Mouse (Mus musculus): ENCODE data around the gene Mars. TPM values are rescaled to one million over a fixed set of nuclear protein-coding genes. Genes with fewer than 3 reads are reported as not detected.

Gene Mars
- polyA plus RNA-seq (2015; fragmentation: Nextera tagmentation; extraction: Ambion mirVana) = 82.3 and 96.0 TPM in 2 replicates

DNA sequence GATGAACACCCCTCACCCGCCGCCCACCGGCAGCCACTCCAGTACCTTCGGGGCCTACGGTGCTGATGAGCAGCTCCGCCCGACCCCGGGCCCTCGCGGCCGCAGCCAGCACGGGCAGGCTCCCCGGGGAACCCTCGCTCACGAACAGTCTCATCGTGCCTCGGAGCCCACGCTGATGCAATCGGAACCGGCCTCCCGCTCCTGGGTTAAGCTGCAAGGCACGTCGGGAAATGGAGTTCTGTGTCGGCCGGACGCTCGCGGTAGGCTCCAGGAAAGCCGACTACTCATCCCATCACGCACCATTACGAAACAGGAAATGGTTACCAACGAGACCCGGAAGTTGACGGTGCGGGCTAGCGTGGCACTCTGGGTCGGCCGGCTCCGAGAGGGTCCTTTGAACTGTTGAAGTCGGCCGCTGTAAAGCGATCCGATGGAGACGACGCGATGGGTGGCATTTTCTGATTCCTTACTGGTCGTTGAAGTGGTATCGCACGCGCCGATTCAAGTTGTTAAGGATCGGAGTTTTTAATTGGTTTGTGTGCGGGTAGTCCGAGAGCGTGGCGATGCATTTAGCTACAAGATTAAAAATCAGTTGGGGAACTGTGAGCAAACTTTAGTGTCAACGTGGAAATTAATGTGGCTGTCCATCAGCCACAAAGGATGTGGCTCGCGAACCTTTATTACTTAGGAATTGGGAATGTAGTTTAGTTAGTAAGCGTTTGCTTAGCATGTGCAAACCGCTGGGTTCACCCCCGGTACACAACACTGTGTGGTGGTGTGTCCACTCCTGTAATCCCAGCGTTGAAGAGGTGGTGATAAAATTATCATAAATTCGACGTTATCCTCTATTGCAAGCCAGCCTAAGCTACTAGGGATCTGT lies at the start of gene Mars:
Gene Mars, minus strand, starts transcription at position 311 of the 880 bp plus-strand sequence.

DNA sequence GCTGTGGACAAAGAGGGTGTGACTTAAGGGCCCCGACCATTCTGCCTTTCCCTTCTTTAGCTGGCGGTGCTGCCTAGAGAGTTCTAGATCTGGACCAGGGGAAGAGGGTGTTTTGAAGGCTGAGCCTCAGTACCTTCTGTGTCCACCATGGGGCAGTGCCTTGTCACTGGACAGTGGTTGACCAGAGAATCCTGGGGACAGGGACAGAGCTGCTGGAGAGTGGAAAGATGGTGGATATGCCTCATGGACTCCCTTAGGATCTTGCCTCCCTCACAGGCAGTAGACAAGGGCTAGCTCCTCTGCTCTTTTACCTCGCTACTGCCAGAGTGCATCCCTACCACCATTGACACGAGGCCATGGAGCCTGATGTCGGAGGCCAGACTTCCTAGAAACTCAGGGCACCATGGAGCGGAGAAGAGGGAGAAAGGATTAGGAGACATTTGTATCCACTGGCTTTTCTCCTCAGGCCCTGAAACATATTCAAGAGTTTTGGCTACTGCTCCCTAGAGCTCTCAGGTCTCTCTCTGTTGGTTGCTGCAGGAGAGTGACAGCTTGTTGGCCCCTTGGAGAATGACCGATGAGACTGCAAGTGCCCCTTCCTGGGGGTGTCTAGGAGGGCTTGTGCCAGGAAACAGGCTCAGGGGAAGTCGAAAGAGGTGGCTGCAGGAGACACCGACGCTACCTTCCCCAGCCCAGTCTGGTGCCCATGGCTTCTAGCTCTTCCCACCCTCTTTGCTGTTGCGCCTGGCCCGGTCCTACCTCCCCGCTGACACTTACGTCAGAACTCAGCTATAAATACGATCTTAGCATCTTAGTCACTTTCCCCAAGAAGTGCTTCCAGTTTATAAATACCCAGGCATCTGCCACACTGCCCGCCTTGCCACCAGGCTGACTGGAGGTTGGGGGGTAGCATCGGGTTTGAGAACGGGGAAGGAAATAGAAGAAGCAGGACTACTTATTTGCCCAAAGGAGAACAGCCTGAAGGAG lies 42.6 kb upstream of the Mars start, which contains the start of gene Inhbe:
Gene Inhbe, minus strand, starts transcription at position 503 of the 987 bp plus-strand sequence.

DNA sequence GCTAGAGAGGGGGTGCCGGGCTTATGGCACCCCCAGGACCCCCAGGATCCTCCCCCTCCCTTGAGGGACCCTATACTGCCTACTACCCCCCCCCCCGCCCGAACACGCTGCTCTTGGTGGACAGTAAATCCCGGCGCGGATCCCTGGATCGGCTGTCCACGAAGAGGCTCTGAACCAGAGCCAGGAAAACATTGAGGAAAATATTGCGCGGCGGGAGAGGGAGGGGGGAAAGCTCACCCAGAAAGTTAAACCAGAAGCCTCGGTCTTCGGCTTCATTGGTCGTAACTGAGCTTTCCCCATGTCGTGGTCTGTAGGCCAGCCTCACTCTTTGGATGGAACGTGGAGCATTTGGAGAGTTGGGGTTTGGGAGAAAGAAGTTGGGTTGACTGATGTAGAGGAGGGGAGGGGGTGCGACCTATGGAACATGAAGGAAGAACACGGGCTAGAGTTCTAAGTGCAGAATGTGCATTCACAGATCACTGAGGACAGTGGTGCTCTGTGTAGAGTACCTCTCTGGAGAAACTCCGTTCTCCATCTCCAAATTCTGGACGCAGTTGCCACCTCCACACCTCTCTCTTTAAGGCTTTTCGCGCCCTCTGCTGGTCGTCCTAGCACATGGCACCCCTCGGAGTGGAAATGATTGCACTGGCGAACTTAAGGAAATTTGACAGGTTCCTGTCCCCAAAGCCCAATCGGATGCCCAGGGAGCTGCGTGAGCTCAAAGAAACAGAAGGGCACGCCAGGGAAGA lies 30.5 kb upstream of the Mars start, which contains the start of gene Gli1:
Gene Gli1, minus strand, starts transcription at position 84 of the 749 bp plus-strand sequence.

DNA sequence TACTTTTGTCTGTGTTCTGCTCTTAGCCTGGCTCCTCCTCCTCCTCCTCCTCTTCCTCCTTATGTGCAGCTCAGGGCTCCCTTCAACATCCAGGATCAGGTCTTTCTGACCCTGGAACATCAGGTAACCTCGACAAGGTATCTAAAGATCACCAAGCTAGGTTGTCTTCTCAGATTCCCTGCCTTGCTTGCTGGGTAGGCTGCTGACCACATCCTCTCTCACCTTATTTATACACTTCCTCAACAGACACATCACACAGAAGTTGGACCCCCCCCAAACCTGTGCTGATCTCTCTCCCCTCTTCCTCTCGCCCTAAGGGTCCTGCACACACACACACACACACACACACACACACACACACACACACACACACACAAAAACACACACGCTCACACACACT lies 10.0 kb upstream of the Mars start, which contains the start of gene Arhgap9:
Gene Arhgap9, plus strand, starts transcription at position 344 of the 400 bp plus-strand sequence.

DNA sequence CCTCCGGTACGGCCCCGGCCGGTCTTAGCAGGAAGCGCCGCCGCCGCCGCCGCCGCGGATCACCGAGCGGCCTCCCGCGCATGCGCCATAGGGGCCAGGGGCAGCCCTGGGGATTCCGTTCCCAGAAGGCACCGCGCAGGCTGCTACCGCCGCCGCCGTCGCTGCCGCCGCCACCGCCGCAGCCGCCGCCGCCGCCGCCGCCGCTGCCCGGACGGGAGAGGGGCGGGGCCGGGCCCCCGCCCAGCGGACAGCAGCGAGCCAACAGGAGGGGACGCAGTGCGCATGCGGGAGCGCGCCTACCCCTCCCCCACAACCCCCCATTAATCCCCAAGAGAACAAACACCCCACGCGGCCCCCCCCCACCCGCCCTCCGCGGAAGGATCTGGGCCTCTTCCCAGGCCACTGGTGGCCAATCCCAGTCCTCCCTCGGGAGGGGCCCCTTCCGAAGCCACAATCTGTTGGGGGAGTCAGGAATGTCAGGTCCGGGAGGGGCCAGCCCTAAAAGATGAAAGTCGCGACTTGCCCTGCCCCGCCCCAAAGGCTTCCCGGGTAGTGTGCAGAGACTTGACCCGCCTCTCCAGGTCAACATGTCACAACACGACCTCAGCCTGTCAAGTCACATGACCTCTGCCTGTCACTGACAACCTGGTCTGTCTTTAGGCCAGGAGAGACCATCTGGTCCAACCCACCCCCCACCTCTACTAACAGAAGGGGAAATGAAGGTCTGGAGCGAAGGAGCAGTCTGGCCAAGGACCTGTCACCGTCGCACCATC lies 22.6 kb downstream of the Mars start, which contains the start of gene Mbd6:
Gene Mbd6, minus strand, starts transcription at position 219 of the 773 bp plus-strand sequence.

DNA sequence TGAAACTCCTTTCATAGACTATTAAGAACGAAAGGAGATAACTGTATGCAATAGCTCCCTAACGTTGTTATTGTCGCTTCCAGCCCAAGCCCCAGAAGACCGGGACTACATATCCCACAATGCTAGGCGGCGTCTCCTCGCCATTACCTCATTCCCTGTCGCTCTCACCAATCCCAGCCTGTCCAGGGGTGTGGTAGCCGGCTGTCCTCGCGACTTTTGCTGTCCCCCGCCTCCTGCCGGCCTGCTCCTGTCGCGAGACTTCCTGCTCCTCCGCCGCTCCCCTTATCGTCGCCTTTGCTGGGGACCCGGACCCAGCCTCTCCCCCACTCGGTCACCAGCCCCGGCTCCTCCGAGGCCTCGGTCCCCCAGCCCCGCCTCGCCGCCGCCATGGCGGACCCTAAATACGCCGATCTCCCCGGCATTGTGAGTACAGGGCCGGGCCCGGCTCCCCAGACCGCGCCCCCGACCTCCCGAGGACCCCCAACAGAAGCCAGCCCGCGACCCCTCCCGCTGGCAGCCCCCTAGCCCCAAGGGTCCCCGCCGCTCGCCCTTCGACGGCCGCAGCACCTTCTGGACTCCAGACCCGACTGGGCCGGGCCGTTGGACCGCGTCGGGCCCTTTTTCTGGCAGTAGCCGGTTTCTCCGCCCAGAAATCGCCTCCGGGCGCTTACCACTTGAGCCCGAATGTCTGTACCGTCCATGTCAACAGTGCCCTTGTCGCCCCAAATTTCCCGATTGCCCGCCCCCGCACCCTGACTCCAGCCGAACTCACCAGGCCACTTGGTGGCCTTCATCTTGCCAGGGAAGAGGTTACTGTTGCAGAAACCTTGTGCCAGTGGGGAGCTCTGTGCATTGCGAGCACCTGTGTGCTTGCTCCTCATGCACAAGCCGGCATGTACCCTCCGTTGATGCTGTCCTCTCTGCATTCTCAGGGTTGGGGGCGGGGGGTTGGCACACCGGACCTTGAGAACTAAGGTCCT lies 45.2 kb downstream of the Mars start, which contains the start of gene Dctn2:
Gene Dctn2, plus strand, starts transcription at position 257 of the 980 bp plus-strand sequence.

DNA sequence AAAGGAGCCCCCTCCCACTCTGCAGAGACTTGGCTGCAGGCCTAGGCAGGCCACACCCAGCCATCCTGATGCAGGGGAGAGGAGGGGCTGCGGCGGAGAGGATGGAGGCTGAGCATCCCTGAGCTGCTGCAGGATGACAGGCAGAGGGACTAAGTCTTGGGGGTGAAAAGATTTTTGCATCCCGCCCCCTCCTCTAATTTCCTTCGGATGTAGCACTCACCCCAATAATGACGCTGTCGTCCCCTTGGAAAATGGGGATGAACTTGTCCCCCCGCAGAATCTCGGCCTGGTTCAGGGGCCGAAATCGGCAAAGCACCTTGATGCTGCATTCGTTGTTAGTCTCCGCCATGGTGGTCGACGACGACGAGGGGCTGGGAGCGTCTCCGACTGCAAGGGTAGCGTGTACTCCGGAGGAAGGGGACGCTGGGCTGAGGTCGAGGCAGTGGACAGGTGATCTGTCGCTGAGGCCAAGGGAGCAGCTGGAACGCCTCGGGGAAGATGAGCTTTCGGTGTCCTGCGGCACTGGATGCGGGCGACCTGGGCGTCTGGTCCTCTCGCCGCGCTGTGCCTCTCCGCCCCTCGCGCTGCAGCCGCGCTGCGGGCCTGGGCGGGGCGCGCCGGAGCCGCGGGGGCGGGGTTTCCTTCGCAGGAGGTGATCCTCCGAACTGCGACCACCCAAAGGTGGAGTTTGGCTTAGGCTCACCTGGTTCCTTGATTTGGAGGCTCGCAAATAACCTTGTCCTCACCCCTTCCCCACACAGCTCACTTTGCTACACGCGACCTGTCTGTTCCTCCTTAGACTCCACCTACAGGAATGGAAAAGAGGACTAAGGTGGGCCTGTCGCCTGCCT lies 48.8 kb downstream of the Mars start, which contains the start of gene Kif5a:
Gene Kif5a, minus strand, starts transcription at position 801 of the 851 bp plus-strand sequence.

Other genes with a start within 250 kb of the Mars start
- gene Cdk4, start 248.3 kb downstream of the Mars start, polyA plus RNA-seq (2015; fragmentation: Nextera tagmentation; extraction: Ambion mirVana) = 418 and 441 TPM in 2 replicates
- 97.1 and 105 TPM in 2 replicates for gene Tspan31, start 241.5 kb downstream of the Mars start, polyA plus RNA-seq (2015; fragmentation: Nextera tagmentation; extraction: Ambion mirVana)
- gene Agap2, start 236.5 kb downstream of the Mars start, polyA plus RNA-seq (2015; fragmentation: Nextera tagmentation; extraction: Ambion mirVana) = 0.18 TPM in 1 of 2 replicates, not detected in the other
- 56.6 and 59.5 TPM in 2 replicates for gene Os9, start 190.7 kb downstream of the Mars start, polyA plus RNA-seq (2015; fragmentation: Nextera tagmentation; extraction: Ambion mirVana)
- gene B4galnt1, start 146.6 kb downstream of the Mars start, polyA plus RNA-seq (2015; fragmentation: Nextera tagmentation; extraction: Ambion mirVana) = 7.1 and 8.5 TPM in 2 replicates
- gene Slc26a10, start 131.1 kb downstream of the Mars start, polyA plus RNA-seq (2015; fragmentation: Nextera tagmentation; extraction: Ambion mirVana) = 0.63 and 1.5 TPM in 2 replicates
- gene Arhgef25, start 121.7 kb downstream of the Mars start, polyA plus RNA-seq (2015; fragmentation: Nextera tagmentation; extraction: Ambion mirVana) = 108 and 115 TPM in 2 replicates
- gene Dtx3, start 116.1 kb downstream of the Mars start, polyA plus RNA-seq (2015; fragmentation: Nextera tagmentation; extraction: Ambion mirVana) = 48.2 and 48.6 TPM in 2 replicates
- 19.6 and 20.3 TPM in 2 replicates for gene Pip4k2c, start 100.2 kb downstream of the Mars start, polyA plus RNA-seq (2015; fragmentation: Nextera tagmentation; extraction: Ambion mirVana)
- gene Kif5a, start 48.4 kb downstream of the Mars start, polyA plus RNA-seq (2015; fragmentation: Nextera tagmentation; extraction: Ambion mirVana) = 1.8 and 1.9 TPM in 2 replicates
- gene Dctn2, start 45.4 kb downstream of the Mars start, polyA plus RNA-seq (2015; fragmentation: Nextera tagmentation; extraction: Ambion mirVana) = 145 and 157 TPM in 2 replicates
- 8.3 and 9.1 TPM in 2 replicates for gene Mbd6, start 22.8 kb downstream of the Mars start, polyA plus RNA-seq (2015; fragmentation: Nextera tagmentation; extraction: Ambion mirVana)
- gene Arhgap9, start 10.2 kb upstream of the Mars start, polyA plus RNA-seq (2015; fragmentation: Nextera tagmentation; extraction: Ambion mirVana) = 2.5 and 5.7 TPM in 2 replicates
- 4.4 and 6.2 TPM in 2 replicates for gene Gli1, start 30.2 kb upstream of the Mars start, polyA plus RNA-seq (2015; fragmentation: Nextera tagmentation; extraction: Ambion mirVana)
- not detected in 2 replicates for gene Inhbe, start 42.6 kb upstream of the Mars start, polyA plus RNA-seq (2015; fragmentation: Nextera tagmentation; extraction: Ambion mirVana)
- gene Inhbc, start 58.6 kb upstream of the Mars start, polyA plus RNA-seq (2015; fragmentation: Nextera tagmentation; extraction: Ambion mirVana) = not detected in 2 replicates
- 19.2 and 19.5 TPM in 2 replicates for gene R3hdm2, start 68.5 kb upstream of the Mars start, polyA plus RNA-seq (2015; fragmentation: Nextera tagmentation; extraction: Ambion mirVana)
- gene Stac3, start 189.9 kb upstream of the Mars start, polyA plus RNA-seq (2015; fragmentation: Nextera tagmentation; extraction: Ambion mirVana) = 0.29 and 0.36 TPM in 2 replicates
- 272 and 390 TPM in 2 replicates for gene Ndufa4l2, start 203.2 kb upstream of the Mars start, polyA plus RNA-seq (2015; fragmentation: Nextera tagmentation; extraction: Ambion mirVana)
- gene Shmt2, start 210.7 kb upstream of the Mars start, polyA plus RNA-seq (2015; fragmentation: Nextera tagmentation; extraction: Ambion mirVana) = 62.8 and 68.3 TPM in 2 replicates
- gene Nxph4, start 222.8 kb upstream of the Mars start, polyA plus RNA-seq (2015; fragmentation: Nextera tagmentation; extraction: Ambion mirVana) = 1.5 and 2.4 TPM in 2 replicates

Data from urinary bladder, postnatal 0 days (tissue).